8 mouse cellular contexts compared by ENCODE assay signal in the genomic region with DNA sequence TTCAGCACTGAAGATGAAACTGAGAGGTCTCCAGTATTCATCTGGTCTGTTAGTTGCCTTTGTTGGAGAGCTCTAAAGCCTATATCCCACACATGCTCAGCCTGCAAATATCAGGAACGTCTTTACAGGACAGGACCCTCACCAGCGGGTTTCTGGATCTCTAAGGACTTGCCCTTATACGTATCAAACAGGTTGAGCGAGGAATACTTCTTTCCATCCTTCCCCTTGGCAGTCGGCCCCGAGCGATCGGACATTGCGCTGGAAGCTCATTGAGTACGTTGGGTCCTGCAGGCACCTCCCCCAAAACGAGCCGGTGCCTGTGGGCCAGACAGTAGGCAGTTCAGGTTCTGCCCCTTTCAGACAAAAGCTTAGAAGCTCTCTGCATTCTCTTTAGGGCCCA. TPM values are rescaled to one million over a fixed set of nuclear protein-coding genes. Genes with fewer than 3 reads are reported as not detected.
DNase-seq lines count a peak whose midpoint lies in the region; ATAC-seq lines count a peak whose summit lies in the region.

No protein-coding gene starts in this region.

- ATAC-seq in heart, embryonic 12.5 days (ENCODE audit: insufficient number of reproducible peaks, low FRiP score): no peak

- H3K27ac ChIP-seq in heart, embryonic 12.5 days (ENCODE audit: poor library complexity, severe bottlenecking): no peak overlapping the region
- no peak overlapping the region for H3K27ac ChIP-seq in macrophage

- H3K27me3 ChIP-seq in heart, embryonic 12.5 days (replicated peaks): no peaks in the 10 kb centered on the region

- H3K9me3 ChIP-seq in heart, embryonic 12.5 days (replicated peaks): no peaks in the 10 kb centered on the region

- peaks cover 34% of the 10 kb centered on the region for H3K4me1 ChIP-seq in heart, embryonic 12.5 days (replicated peaks)

- H3K79me2 ChIP-seq in macrophage (ENCODE audit: inconsistent target): peaks cover 74% of the 10 kb centered on the region

- H3K4me3 ChIP-seq in heart, embryonic 12.5 days: peak overlapping the region; percentile 98
- H3K4me3 ChIP-seq in macrophage (ENCODE audit: inconsistent target): peak overlapping the region; percentile 79

- peak overlapping the region; percentile 100 for H3K9ac ChIP-seq in heart, embryonic 12.5 days

- peak overlapping the region; percentile 87 for H3K4me2 ChIP-seq in heart, embryonic 12.5 days

- WGBS in heart, embryonic 12.5 days: 42% methylated on average over 12 of the region's 12 CpGs
- WGBS in macrophage (ENCODE audit: missing documents): 41% methylated on average over 12 of the region's 12 CpGs

- H3K36me3 ChIP-seq in heart, embryonic 12.5 days: peaks cover 49% of the 10 kb centered on the region
- H3K36me3 ChIP-seq in macrophage (ENCODE audit: inconsistent target): peaks cover 45% of the 10 kb centered on the region

- peak; percentile 46 for DNase-seq in 3T3-L1 (ENCODE audit: low read depth, low spot score)
- DNase-seq in adrenal gland, postnatal 10 days: peak; percentile 62
- DNase-seq in kidney, postnatal 10 days: peak; percentile 60
- DNase-seq in thymus, postnatal 25 days: no peak
- no peak for DNase-seq in layer of hippocampus, adult 9-11 months
- no peak for DNase-seq in frontal cortex, adult 2 months (ENCODE audit: extremely low spot score in 1 of 2, low spot score in 1 of 2)

RNA-seq across cellular contexts. Expression of gene Prrc2a, which starts 2.0 kb away (rescaled TPM):
- total RNA-seq in adrenal gland, postnatal 10 days (2021): 100 to 1,000 TPM; 182 to 212 TPM
- polyA plus RNA-seq in heart, embryonic 12.5 days (2016; fragmentation: Nextera tagmentation; extraction: Ambion mirVana): 132 and 148 TPM in 2 replicates
- 100 to 1,000 TPM; 234 to 685 (median 421) TPM for total RNA-seq in macrophage (2018; cell fraction: chromatin; rRNA removed)
- 100 to 1,000 TPM; 114 to 219 (median 152) TPM for total RNA-seq in macrophage (2018; cell fraction: cytosol; rRNA removed)
- total RNA-seq in macrophage (2018; cell fraction: nucleus; rRNA removed): 100 to 1,000 TPM; 184 to 306 (median 257) TPM
- 91.3 to 139 TPM (median 124 TPM) in 3 replicates for polyA plus RNA-seq in macrophage (2018)
- 261 and 306 TPM in 2 replicates for polyA plus RNA-seq in frontal cortex, adult 2 months (2012; rRNA removed)

RNA-seq across cellular contexts. Expression of gene Aif1, which starts 13.1 kb away (rescaled TPM):
- total RNA-seq in adrenal gland, postnatal 10 days (2021): 1 to 10 TPM; 6.6 to 6.8 TPM
- polyA plus RNA-seq in heart, embryonic 12.5 days (2016; fragmentation: Nextera tagmentation; extraction: Ambion mirVana): 4.3 and 4.4 TPM in 2 replicates
- total RNA-seq in macrophage (2018; cell fraction: chromatin; rRNA removed): 100 to 1,000 TPM in 11 of 26 experiments, 10 to 100 TPM in 15; 11.5 to 316 (median 77.8) TPM
- 1,000 to 10,000 TPM in 13 of 26 experiments, 100 to 1,000 TPM in 13; 164 to 1,883 (median 706) TPM for total RNA-seq in macrophage (2018; cell fraction: cytosol; rRNA removed)
- 100 to 1,000 TPM in 14 of 26 experiments, 10 to 100 TPM in 12; 31.3 to 783 (median 198) TPM for total RNA-seq in macrophage (2018; cell fraction: nucleus; rRNA removed)
- 231 to 253 TPM (median 243 TPM) in 3 replicates for polyA plus RNA-seq in macrophage (2018)
- 11.2 and 17.2 TPM in 2 replicates for polyA plus RNA-seq in frontal cortex, adult 2 months (2012; rRNA removed)

RNA-seq across cellular contexts. Expression of gene Lst1, which starts 25.5 kb away (rescaled TPM):
- 10 to 100 TPM in 1 of 2 experiments, 1 to 10 TPM in 1; 10.0 to 10.5 TPM for total RNA-seq in adrenal gland, postnatal 10 days (2021)
- polyA plus RNA-seq in heart, embryonic 12.5 days (2016; fragmentation: Nextera tagmentation; extraction: Ambion mirVana): 3.3 and 5.2 TPM in 2 replicates
- total RNA-seq in macrophage (2018; cell fraction: chromatin; rRNA removed): 100 to 1,000 TPM in 3 of 26 experiments, 10 to 100 TPM in 17, 1 to 10 TPM in 6; 7.2 to 129 (median 31.9) TPM
- 1,000 to 10,000 TPM in 13 of 26 experiments, 100 to 1,000 TPM in 13; 409 to 1,694 (median 933) TPM for total RNA-seq in macrophage (2018; cell fraction: cytosol; rRNA removed)
- total RNA-seq in macrophage (2018; cell fraction: nucleus; rRNA removed): 100 to 1,000 TPM in 15 of 26 experiments, 10 to 100 TPM in 11; 34.2 to 556 (median 207) TPM
- 322 to 615 TPM (median 449 TPM) in 3 replicates for polyA plus RNA-seq in macrophage (2018)
- 14.3 and 20.7 TPM in 2 replicates for polyA plus RNA-seq in frontal cortex, adult 2 months (2012; rRNA removed)

RNA-seq across cellular contexts. Expression of gene Bag6, which starts 27.8 kb away (rescaled TPM):
- total RNA-seq in adrenal gland, postnatal 10 days (2021): 100 to 1,000 TPM; 300 to 349 TPM
- polyA plus RNA-seq in heart, embryonic 12.5 days (2016; fragmentation: Nextera tagmentation; extraction: Ambion mirVana): 56.1 and 61.6 TPM in 2 replicates
- 100 to 1,000 TPM; 178 to 420 (median 314) TPM for total RNA-seq in macrophage (2018; cell fraction: chromatin; rRNA removed)
- total RNA-seq in macrophage (2018; cell fraction: cytosol; rRNA removed): 100 to 1,000 TPM; 119 to 180 (median 147) TPM
- total RNA-seq in macrophage (2018; cell fraction: nucleus; rRNA removed): 100 to 1,000 TPM; 126 to 283 (median 188) TPM
- 103 to 118 TPM (median 104 TPM) in 3 replicates for polyA plus RNA-seq in macrophage (2018)
- polyA plus RNA-seq in frontal cortex, adult 2 months (2012; rRNA removed): 199 and 213 TPM in 2 replicates

RNA-seq across cellular contexts. Expression of gene Apom, which starts 30.9 kb away (rescaled TPM):
- total RNA-seq in adrenal gland, postnatal 10 days (2021): 100 to 1,000 TPM in 1 of 2 experiments, 10 to 100 TPM in 1; 44.8 to 115 TPM
- 1.3 and 8.3 TPM in 2 replicates for polyA plus RNA-seq in heart, embryonic 12.5 days (2016; fragmentation: Nextera tagmentation; extraction: Ambion mirVana)
- not detected for total RNA-seq in macrophage (2018; cell fraction: chromatin; rRNA removed)
- not detected for total RNA-seq in macrophage (2018; cell fraction: cytosol; rRNA removed)
- total RNA-seq in macrophage (2018; cell fraction: nucleus; rRNA removed): under 1 TPM in 2 of 26 experiments, not detected in 24; 0.56 to 0.72 TPM
- not detected in 3 replicates for polyA plus RNA-seq in macrophage (2018)
- polyA plus RNA-seq in frontal cortex, adult 2 months (2012; rRNA removed): 0.40 and 0.78 TPM in 2 replicates

Comparison
In these comparisons a context has a peak if more than half of its experiments do, and no peak if none do; other contexts are left out.
1. DNase-seq: peak in 3T3-L1 (single experiment), adrenal gland, postnatal 10 days (single experiment) and kidney, postnatal 10 days (single experiment); none in thymus, postnatal 25 days (single experiment), layer of hippocampus, adult 9-11 months (single experiment) and frontal cortex, adult 2 months (0 of 2).
2. RNA of gene Aif1, which starts 13.1 kb away (polyA plus RNA-seq): 231 to 253 TPM in macrophage; 11.2 to 17.2 TPM in frontal cortex, adult 2 months and 4.3 to 4.4 TPM in heart, embryonic 12.5 days; every median in the first group is over 10 times any median in the second.
3. RNA of gene Lst1, which starts 25.5 kb away (polyA plus RNA-seq): 322 to 615 TPM in macrophage; 14.3 to 20.7 TPM in frontal cortex, adult 2 months and 3.3 to 5.2 TPM in heart, embryonic 12.5 days; every median in the first group is over 10 times any median in the second.